Mouse (Mus musculus): ENCODE measurements around the gene Sult4a1.
A peak's percentile ranks its signal among the peaks of the same experiment; 100 is the strongest.

Gene Sult4a1

DNA sequence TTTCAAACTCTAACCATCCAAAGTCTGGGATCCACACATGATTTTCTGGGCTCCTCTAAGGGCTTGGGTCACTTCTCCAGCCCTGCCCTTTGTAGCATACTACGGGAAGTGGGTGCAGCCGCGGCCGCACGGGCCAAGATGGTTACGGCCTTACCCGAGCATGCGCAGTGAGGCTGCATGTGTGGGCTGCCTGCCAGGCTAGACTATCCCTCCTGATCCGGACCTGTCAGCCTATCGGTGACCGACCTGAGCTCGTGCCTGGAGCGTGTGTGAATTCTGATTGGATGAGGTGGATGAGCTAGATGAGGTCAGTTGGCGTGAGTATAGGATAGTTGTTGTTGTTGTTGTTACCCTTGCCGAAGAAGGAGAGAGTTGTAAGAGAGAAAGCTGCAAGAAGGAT is 8.0 kb downstream of the Sult4a1 start:
- peak; percentile 45 for DNase-seq (ENCODE audit: low read depth, low spot score)

GRCm38 (mm10) chr15:84096051-84096450 is 9.5 kb downstream of the Sult4a1 start:
- no peak for DNase-seq (ENCODE audit: low read depth, low spot score)

DNA sequence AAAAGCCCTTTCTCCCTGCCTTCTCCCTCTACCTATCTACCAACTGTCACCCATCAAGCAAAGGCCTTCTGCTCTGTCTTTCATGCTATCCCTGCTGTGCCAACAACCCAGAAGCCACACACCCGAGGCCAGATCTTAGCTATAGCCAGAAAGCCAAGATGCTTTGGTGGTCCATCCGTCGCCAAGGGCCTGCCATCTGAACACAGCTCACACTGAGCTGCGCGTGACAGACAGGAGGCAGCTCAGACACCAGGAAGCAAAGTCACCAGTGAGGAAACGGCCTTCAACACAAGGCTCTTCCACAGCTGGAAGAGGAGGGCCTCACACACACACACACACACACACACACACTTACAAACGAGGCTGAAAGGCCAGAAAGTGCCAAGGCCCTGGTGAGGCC is 10.6 kb downstream of the Sult4a1 start:
- no peak for DNase-seq (ENCODE audit: low read depth, low spot score)

DNA sequence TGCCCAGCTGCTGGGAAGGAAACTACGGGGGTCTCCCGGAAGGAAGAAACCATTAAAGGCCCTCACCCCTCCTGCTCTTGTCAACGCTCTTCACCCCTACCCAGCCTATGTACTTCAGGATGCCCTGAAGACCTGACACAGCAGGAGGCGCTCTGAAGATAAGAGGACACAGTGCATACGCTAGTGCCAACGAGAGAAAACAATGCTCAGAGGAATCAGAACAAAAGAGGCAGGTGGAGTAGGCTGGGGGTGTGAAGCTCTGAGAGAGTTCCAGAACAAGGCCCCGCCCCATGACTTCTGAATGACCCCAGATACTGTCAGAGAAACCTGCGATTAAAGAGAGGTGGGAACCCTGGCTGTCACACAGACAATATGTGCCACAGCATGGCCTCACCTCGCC is 18.8 kb downstream of the Sult4a1 start:
- peak; percentile 91 for DNase-seq (ENCODE audit: low read depth, low spot score)

DNA sequence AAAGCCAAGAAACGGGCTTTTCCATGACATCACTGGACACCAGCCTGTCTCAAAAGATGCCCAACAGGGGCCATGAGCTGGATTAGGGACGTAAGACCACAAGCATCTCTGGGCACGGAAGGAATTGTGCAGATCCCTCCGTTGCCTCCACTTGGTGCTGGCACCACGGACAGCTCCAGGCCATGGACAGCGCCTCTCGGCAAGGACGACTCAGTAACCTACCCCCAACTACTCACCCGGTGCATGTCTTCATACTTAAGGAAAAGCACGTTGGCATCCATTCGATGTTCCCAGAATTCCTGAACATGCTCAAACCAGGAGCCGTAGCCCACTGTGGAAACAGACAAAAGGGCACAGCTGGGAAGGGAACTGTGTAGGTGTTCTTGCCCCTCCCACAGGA is 19.2 kb downstream of the Sult4a1 start:
- no peak for DNase-seq (ENCODE audit: low read depth, low spot score)

DNA sequence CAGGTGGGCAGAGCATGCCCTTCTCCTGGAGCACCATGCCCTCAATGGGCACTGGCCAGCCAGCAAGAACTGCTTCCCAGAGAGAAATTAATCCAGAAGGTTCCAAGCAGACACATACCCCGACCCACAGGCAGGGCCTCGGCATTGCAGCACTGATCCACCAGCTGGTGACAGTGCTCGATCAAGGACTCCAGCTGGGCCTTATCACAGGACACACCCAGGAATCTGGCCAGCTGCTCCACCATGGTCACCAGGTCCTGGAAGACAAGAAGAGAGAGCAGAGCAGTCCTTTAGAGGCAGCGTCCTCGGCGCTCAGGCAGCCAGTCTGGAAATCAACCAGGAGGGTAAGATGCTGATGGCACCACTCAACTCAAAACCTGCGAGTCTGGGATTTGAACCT is 25.5 kb downstream of the Sult4a1 start:
- DNase-seq (ENCODE audit: low read depth, low spot score), result no peak

DNA sequence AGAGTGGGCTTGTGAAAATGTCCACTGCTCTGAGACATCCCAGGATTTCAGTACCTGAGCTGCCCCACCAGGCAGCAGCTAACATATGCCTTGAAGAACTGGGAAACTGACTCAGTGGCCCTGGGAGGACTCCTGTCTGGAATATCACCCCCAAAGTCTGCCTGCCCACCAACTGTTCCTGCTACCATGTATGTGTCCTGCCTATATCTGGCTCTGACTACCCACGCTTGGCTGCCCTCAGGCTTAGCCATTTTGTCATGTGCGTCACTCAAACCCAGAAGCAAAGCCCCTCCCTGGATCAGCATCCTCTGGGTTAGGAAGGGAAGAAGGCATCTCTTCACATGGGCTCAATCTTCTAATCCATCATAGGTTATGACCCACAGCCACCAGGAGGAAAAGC is 26.0 kb downstream of the Sult4a1 start:
- DNase-seq (ENCODE audit: low read depth, low spot score), result no peak

- no peak for DNase-seq (ENCODE audit: low read depth, low spot score)
These were observed 26.9 kb downstream of the Sult4a1 start for GRCm38 (mm10) chr15:84078667-84079066.

GRCm38 (mm10) chr15:84077151-84077550 is 28.4 kb downstream of the Sult4a1 start:
- DNase-seq (ENCODE audit: low read depth, low spot score), result no peak

DNA sequence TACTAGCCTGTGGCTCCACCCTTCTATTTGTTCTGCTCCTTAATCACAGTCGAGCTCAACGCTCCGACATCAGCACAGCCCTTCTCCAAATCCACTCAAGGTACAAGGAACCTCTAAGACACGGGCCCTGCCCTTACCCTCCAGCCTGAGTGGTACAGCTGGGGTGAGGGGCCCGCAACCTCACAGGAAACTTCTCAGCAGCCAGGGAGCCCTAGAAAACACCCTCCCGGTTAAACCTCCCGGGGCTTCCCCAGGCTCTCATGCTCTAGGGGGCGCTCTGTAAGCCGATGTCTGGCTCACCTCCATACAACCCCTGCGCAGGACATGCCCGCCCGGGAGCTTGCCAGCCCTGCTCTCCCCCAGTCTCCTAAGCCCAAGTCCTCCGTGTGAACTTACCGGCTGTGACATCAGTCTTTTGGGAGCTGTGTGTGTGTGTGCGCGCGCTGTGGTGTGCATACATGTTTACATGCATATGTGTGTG is 30.8 kb downstream of the Sult4a1 start:
- DNase-seq (ENCODE audit: low read depth, low spot score), result peak; percentile 59

DNA sequence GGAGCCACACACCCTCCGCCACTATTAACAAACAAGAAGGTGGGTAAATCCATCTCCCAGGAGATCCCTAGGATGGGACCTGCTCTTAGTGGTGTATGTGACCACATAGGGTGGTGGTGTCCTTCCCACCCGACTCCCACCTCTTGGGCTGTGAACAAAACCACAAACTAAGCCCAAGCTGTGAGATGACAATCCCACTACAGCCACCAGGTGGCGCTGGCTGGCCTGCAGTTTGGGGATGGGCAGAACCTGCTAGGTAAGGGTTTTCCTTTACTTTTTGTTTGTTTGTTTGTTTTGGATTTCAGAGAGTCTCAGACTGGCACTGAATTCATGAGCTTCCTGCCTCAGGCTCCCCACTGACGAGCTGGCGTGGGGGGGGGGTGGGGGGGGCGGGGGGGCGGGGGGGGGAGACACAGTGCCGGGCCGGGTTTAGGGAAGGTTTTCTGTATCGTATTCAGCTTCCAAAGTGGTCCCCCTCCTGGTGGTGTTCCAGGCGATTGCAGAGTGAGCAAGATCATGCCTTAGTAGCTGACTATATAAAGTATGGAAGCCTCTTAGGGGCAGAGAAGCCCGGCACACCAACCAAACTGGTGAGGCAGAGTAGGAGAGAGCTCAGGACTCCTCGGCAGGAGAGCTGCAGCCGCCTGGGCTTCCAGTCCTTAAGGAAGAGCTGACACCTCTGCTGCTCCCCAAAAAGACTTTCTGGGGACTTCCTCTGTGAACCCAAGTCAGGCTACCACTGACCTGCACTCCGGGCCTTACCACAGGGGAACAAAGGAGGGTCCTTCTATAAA is 31.4 kb downstream of the Sult4a1 start:
- peak; percentile 81 for DNase-seq (ENCODE audit: low read depth, low spot score)

DNA sequence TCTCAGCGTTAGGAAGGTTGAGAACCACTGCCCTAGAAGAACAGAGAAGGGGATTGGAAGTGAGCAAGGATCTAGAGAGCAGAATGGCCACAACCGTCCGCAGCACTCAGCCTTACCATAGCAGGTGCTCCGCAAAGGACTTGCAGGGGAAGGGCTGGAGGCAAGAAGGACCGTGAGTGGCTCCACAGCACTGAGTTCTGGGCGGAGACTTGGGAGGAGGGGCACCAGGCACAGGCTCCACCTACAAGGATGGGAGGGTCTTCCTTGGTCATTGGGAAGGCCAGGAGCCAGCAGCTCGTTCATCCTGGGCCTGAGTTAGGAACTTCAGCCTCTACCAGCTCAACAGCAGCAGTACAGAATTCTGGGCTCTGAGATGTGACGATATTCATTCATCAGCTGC is 32.5 kb downstream of the Sult4a1 start:
- DNase-seq (ENCODE audit: low read depth, low spot score), result peak; percentile 50

DNA sequence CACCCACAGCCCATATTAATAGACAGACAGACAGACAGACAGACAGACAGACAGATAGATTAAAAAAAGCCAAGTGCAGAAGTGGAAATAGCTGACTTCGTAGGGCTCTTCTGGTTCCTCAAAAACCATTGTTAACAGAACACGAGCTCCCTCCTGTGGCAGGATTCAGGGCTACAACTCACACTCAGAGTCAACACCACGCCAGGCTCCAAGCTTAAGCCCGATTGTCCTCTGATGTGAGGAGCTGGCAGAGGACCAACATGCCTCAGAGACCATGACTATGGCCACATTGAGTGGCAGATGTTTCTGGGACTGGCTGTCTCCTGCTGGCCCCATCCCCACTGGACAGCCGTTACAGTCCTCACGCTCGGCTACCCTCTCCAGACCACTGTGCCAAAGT is 33.3 kb downstream of the Sult4a1 start:
- peak; percentile 76 for DNase-seq (ENCODE audit: low read depth, low spot score)

GRCm38 (mm10) chr15:84070116-84070676 is 35.4 kb downstream of the Sult4a1 start:
- DNase-seq (ENCODE audit: low read depth, low spot score), result peak; percentile 75

DNA sequence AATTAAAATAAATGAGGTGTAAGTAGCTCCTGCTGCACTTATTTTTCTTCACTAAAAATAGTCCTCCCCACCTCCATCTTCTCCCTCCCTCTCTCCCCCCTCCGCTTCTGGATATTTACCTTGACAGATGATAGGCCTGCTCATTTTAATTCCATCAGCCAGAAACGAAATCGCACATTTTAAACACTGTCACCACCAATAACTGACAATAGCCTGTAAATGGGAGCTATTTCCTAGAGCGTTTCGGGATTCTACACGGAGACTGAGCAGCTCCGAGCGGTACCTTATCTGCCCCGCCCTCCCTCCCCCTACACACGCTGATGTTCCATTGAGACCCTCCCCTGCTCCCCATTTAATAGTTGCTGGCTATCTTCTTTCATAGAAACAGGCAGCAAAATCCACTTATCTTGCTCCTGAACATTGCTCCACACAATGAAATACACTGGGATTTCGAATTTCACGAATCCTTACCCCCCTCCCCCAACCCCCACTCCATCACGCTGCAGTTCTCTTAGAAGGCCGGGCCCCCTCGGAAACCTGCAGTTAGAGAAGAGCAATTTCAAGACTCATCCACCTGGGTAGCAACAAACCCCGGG is 36.0 kb downstream of the Sult4a1 start:
- DNase-seq (ENCODE audit: low read depth, low spot score), result no peak

- DNase-seq (ENCODE audit: low read depth, low spot score), result no peak
These were observed 39.9 kb downstream of the Sult4a1 start for GRCm38 (mm10) chr15:84065701-84066100.

GRCm38 (mm10) chr15:84065140-84065539 is 40.4 kb downstream of the Sult4a1 start, which contains the start of gene Efcab6:
TSS of gene Efcab6 (minus strand) at chr15:84065379.
- peak; percentile 89 for DNase-seq (ENCODE audit: low read depth, low spot score)

DNA sequence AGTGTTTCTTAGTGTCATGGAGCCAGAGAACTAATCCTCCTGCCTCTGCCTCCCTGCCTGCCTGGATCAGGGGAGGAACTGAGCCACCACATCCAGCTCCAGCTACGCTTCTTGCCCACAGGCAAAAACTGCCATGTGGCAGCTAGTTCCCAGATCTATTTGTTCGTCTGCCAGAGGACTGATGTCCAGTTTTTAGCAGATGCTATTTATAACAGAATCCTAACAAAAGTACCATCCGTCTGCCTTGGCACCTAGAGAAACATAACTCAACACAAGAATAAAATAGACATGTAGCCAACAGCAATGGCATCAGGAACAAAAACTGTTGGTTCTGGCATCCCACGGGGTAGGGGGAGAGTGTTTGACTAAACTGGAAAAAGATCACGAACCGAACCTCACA is 46.7 kb downstream of the Sult4a1 start:
- no peak for DNase-seq (ENCODE audit: low read depth, low spot score)

GRCm38 (mm10) chr15:84056083-84056482 is 49.5 kb downstream of the Sult4a1 start:
- no peak for DNase-seq (ENCODE audit: low read depth, low spot score)

DNA sequence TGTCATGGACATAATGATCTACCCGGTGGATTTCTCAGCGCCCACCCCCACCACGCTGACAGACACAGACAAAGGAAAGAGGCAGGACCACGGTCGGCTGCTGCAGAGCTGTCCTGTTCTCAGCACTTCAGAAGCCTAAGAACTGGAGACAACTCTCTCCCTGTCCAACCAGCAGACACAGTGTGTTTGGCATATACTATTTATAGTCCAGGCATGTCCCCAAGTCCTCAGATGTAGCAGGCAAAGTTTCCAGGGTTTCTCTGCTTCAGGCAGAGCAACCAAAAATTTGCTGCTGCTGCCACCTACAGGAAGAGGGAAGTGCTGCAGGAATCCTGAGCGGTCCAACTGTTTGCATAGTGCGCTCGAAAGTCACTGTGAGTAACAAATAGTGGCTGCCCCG is 51.7 kb downstream of the Sult4a1 start:
- peak; percentile 66 for DNase-seq (ENCODE audit: low read depth, low spot score)

- no peak for DNase-seq (ENCODE audit: low read depth, low spot score)
These were observed 52.3 kb downstream of the Sult4a1 start for GRCm38 (mm10) chr15:84053240-84053639.

DNA sequence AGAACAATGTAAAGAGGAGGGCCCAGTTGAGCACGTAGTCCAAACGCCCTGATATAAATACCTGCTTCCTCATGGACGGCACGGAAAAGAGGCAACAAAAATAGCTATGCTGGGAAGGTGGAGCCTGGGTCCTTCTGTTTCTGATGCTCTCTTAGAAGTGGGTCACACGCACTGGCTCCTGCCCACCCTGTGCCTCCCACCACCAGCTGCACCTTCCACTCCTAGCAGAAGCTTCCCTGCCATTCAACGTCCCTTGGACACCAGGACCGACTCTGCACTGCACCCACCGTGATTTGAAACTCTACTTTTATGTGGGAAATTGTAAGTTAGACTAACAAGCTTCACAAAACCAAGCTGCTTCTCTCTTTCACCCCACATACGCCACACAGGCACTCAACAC is 53.2 kb downstream of the Sult4a1 start:
- DNase-seq (ENCODE audit: low read depth, low spot score), result no peak

- no peak for DNase-seq (ENCODE audit: low read depth, low spot score)
These were observed 56.0 kb downstream of the Sult4a1 start for GRCm38 (mm10) chr15:84049570-84049969.

Data from ES-CJ7 (cell line).